In genomic region chr13:23742007-23742406, GRCm38 (mm10) we compare ENCODE assay signal across 19 mouse cellular contexts. TPM values are rescaled to one million over a fixed set of nuclear protein-coding genes. Genes with fewer than 3 reads are reported as not detected.
DNase-seq lines count a peak whose midpoint lies in the region; ATAC-seq and TF ChIP-seq lines count a peak whose summit lies in the region.
"Had no signal": no experiment of that assay in that cellular context is flagged by ENCODE, and none has a peak within 500 bp of the region (broad histone marks: within the 10 kb centered on the region; RNA-seq: fewer than 3 reads in every experiment).

No protein-coding gene starts in this region.

- TF ChIP-seq CTCF in lung, postnatal 0 days (IDR thresholded peaks at IDR 0.05): no peak
- no peak for TF ChIP-seq CTCF in layer of hippocampus, adult 2 months (conservative IDR thresholded peaks at IDR 0.05)

- no peaks in the 10 kb centered on the region for H3K36me3 ChIP-seq in heart, embryonic 11.5 days (ENCODE audit: control insufficient read depth, insufficient read depth, low read length)
- no peaks in the 10 kb centered on the region for H3K36me3 ChIP-seq in ES-E14 (ENCODE audit: control insufficient read depth, insufficient read depth, low read length, poor library complexity, severe bottlenecking)
- no peaks in the 10 kb centered on the region for H3K36me3 ChIP-seq in liver, embryonic 12.5 days
- H3K36me3 ChIP-seq in kidney, embryonic 16.5 days (ENCODE audit: insufficient read depth, low read length): no peaks in the 10 kb centered on the region
- no peaks in the 10 kb centered on the region for H3K36me3 ChIP-seq in lung, postnatal 0 days (ENCODE audit: insufficient read depth, low read length)
- H3K36me3 ChIP-seq: midbrain, embryonic 15.5 days; neural tube, embryonic 13.5 days had no signal

- no peaks in the 10 kb centered on the region for H3K9me3 ChIP-seq in heart, embryonic 11.5 days (replicated peaks; ENCODE audit: control insufficient read depth, low read length)
- H3K9me3 ChIP-seq in ES-E14 (ENCODE audit: control insufficient read depth, insufficient read depth, low read depth, low read length): no peaks in the 10 kb centered on the region
- H3K9me3 ChIP-seq in liver, embryonic 12.5 days (replicated peaks): no peaks in the 10 kb centered on the region
- no peaks in the 10 kb centered on the region for H3K9me3 ChIP-seq in kidney, embryonic 16.5 days (ENCODE audit: low read length)
- H3K9me3 ChIP-seq in lung, postnatal 0 days (ENCODE audit: low read length): no peaks in the 10 kb centered on the region
- H3K9me3 ChIP-seq: midbrain, embryonic 15.5 days; neural tube, embryonic 13.5 days had no signal

- H3K4me3 ChIP-seq in heart, embryonic 11.5 days (ENCODE audit: low read depth, low read length): no peak overlapping the region
- peak overlapping the region in 1 of 2 experiments; percentile 56; a peak in 2 of 4 replicates for H3K4me3 ChIP-seq in ES-E14 (ENCODE audit: insufficient read depth in 1 of 2, low read depth in 1 of 2, low read length in 2 of 2, poor library complexity in 1 of 2, severe bottlenecking in 1 of 2)
- peak overlapping the region; percentile 17 for H3K4me3 ChIP-seq in liver, embryonic 12.5 days
- no peak overlapping the region for H3K4me3 ChIP-seq in kidney, embryonic 16.5 days (ENCODE audit: low read length)
- H3K4me3 ChIP-seq in lung, postnatal 0 days (ENCODE audit: low read depth, low read length): no peak overlapping the region
- H3K4me3 ChIP-seq in layer of hippocampus, adult 2 months: no peak overlapping the region
- H3K4me3 ChIP-seq: midbrain, embryonic 15.5 days; neural tube, embryonic 13.5 days had no signal

- intact Hi-C loops in heart, postnatal 36 days (cut with DNase I): loop anchor here (5.0 to 10.0 kb wide), 4 partner anchors 210 to 1917 kb away; partner anchors contain the start of genes Hist1h2af, Hist1h2ag, Hist1h2bj and Hist1h4h

- ATAC-seq in heart, embryonic 11.5 days (replicated peaks; ENCODE audit: insufficient number of reproducible peaks, low FRiP score, low TSS enrichment): no peak
- no peak for ATAC-seq in liver, embryonic 12.5 days
- ATAC-seq in kidney, embryonic 16.5 days (ENCODE audit: low FRiP score, low TSS enrichment): no peak
- ATAC-seq in lung, postnatal 0 days: no peak
- ATAC-seq: hindbrain, embryonic 16.5 days; midbrain, embryonic 15.5 days had no signal

- no peak overlapping the region; the same call in 1 of the 2 replicates for H3K27ac ChIP-seq in heart, embryonic 11.5 days (ENCODE audit: low read depth, low read length)
- H3K27ac ChIP-seq in ES-E14 (ENCODE audit: insufficient read depth, low read depth, low read length, poor library complexity, severe bottlenecking): peak overlapping the region; percentile 96; the same call in 1 of the 2 replicates
- peak overlapping the region; percentile 88 for H3K27ac ChIP-seq in liver, embryonic 12.5 days
- no peak overlapping the region for H3K27ac ChIP-seq in kidney, embryonic 16.5 days (ENCODE audit: low read length)
- no peak overlapping the region for H3K27ac ChIP-seq in lung, postnatal 0 days (ENCODE audit: low read length)
- H3K27ac ChIP-seq in layer of hippocampus, adult 2 months: no peak overlapping the region
- H3K27ac ChIP-seq: kidney, postnatal 0 days; midbrain, embryonic 15.5 days; neural tube, embryonic 13.5 days had no signal

- 0 out of 2 replicates have a peak overlapping the region, but pooled peaks have one; percentile 18 for H3K9ac ChIP-seq in heart, embryonic 11.5 days (ENCODE audit: low read depth, low read length)
- H3K9ac ChIP-seq in ES-E14 (ENCODE audit: insufficient read depth, low read depth, low read length, poor library complexity, severe bottlenecking): no peak overlapping the region; the same call in 1 of the 2 replicates
- H3K9ac ChIP-seq in liver, embryonic 12.5 days: peak overlapping the region; percentile 69
- H3K9ac ChIP-seq in kidney, embryonic 16.5 days (replicated peaks; ENCODE audit: low read length): no peak overlapping the region
- H3K9ac ChIP-seq in lung, postnatal 0 days (replicated peaks; ENCODE audit: low read depth): no peak overlapping the region
- H3K9ac ChIP-seq: midbrain, embryonic 15.5 days; neural tube, embryonic 13.5 days had no signal

- H3K27me3 ChIP-seq in heart, embryonic 11.5 days (ENCODE audit: control insufficient read depth, insufficient read depth, low read length): no peaks in the 10 kb centered on the region
- H3K27me3 ChIP-seq in liver, embryonic 12.5 days (replicated peaks): no peaks in the 10 kb centered on the region
- H3K27me3 ChIP-seq in kidney, embryonic 16.5 days (ENCODE audit: insufficient read depth, low read length): no peaks in the 10 kb centered on the region
- no peaks in the 10 kb centered on the region for H3K27me3 ChIP-seq in lung, postnatal 0 days (replicated peaks; ENCODE audit: insufficient read depth, low read length)
- H3K27me3 ChIP-seq: midbrain, embryonic 15.5 days; neural tube, embryonic 13.5 days had no signal

- no peak for DNase-seq in heart, postnatal 36 days
- DNase-seq in 3T3-L1 (ENCODE audit: low read depth, low spot score): peak; percentile 42
- no peak for DNase-seq in ES-E14 (ENCODE audit: low read depth, low spot score)
- DNase-seq in lung, postnatal 0 days (ENCODE audit: low spot score): no peak
- no peak for DNase-seq in layer of hippocampus, adult 2 months (ENCODE audit: low spot score in 2 of 2)
- DNase-seq: cerebellum, adult 11-12 months; embryo, embryonic 11 days; heart, adult 18-20 months; left cerebral cortex, postnatal 4 days; lung, postnatal 10 days; right cerebral cortex, adult 18-20 months; thymus, adult 18-20 months had no signal

- in situ Hi-C loops in ES-E14 (cut with MboI; ENCODE audit: low sequenced_read_pairs in 2 of 2, unreplicated experiment in 2 of 2): loop anchor here in 1 of 2 experiments (5.0 to 10.0 kb wide), 3 partner anchors 50 to 1707 kb away; partner anchors contain the start of genes Hist1h1d, Hist1h2ah, Hist1h2bk and Hist1h4f

- TF ChIP-seq EP300 in lung, postnatal 0 days (IDR thresholded peaks at IDR 0.05): no peak

- H3K4me1 ChIP-seq in heart, embryonic 11.5 days (ENCODE audit: control insufficient read depth, insufficient read depth, low read length): peaks cover 4% of the 10 kb centered on the region; the same call in 1 of the 2 replicates
- H3K4me1 ChIP-seq in ES-E14 (ENCODE audit: control insufficient read depth in 2 of 2, insufficient read depth in 2 of 2, low read length in 2 of 2, poor library complexity in 1 of 2): peaks cover 0 to 3% of the 10 kb centered on the region in 2 experiments; a peak in 3 of 4 replicates
- H3K4me1 ChIP-seq in liver, embryonic 12.5 days: peaks cover 48% of the 10 kb centered on the region
- peaks cover 19% of the 10 kb centered on the region for H3K4me1 ChIP-seq in kidney, embryonic 16.5 days (ENCODE audit: insufficient read depth, low read length)
- H3K4me1 ChIP-seq in lung, postnatal 0 days (ENCODE audit: insufficient read depth, low read depth, low read length): no peaks in the 10 kb centered on the region

- H3K4me2 ChIP-seq in heart, embryonic 11.5 days: 0 out of 2 replicates have a peak overlapping the region, but pooled peaks have one; percentile 14
- peak overlapping the region; percentile 51 for H3K4me2 ChIP-seq in liver, embryonic 12.5 days
- H3K4me2 ChIP-seq in kidney, embryonic 16.5 days (replicated peaks; ENCODE audit: low read depth, low read length): no peak overlapping the region
- H3K4me2 ChIP-seq in lung, postnatal 0 days (replicated peaks; ENCODE audit: low read depth, low read length): no peak overlapping the region
- H3K4me2 ChIP-seq: midbrain, embryonic 15.5 days; neural tube, embryonic 13.5 days had no signal

RNA-seq across cellular contexts. Expression of gene Hist1h3c, which starts 3.4 kb away (rescaled TPM):
- 4.1 and 4.5 TPM in 2 replicates for polyA plus RNA-seq in heart, embryonic 11.5 days (2014; fragmentation: Nextera tagmentation; extraction: Ambion mirVana)
- 1 to 10 TPM; 6.5 to 9.3 TPM for total RNA-seq in heart, postnatal 36 days (2021)
- 970 and 1,161 TPM in 2 replicates for total RNA-seq in ES-E14 (2012; rRNA removed)
- 4.8 and 6.7 TPM in 2 replicates for polyA plus RNA-seq in liver, embryonic 12.5 days (2016; fragmentation: Nextera tagmentation; extraction: Ambion mirVana)
- 6.8 and 9.7 TPM in 2 replicates for polyA plus RNA-seq in kidney, embryonic 16.5 days (2015; fragmentation: Nextera tagmentation; extraction: Ambion mirVana)
- 0.27 TPM in 1 of 2 replicates, not detected in the other for polyA plus RNA-seq in lung, postnatal 0 days (2015; fragmentation: Nextera tagmentation; extraction: Ambion mirVana)
- total RNA-seq in layer of hippocampus, adult 2 months (2021): 1 to 10 TPM; 3.6 to 5.9 TPM

RNA-seq across cellular contexts. Expression of gene Hist1h1c, which starts 3.4 kb away (rescaled TPM):
- 24.6 TPM in 2 replicates for polyA plus RNA-seq in heart, embryonic 11.5 days (2014; fragmentation: Nextera tagmentation; extraction: Ambion mirVana)
- total RNA-seq in heart, postnatal 36 days (2021): 100 to 1,000 TPM; 186 to 225 TPM
- 379 and 496 TPM in 2 replicates for total RNA-seq in ES-E14 (2012; rRNA removed)
- 56.9 and 57.2 TPM in 2 replicates for polyA plus RNA-seq in liver, embryonic 12.5 days (2016; fragmentation: Nextera tagmentation; extraction: Ambion mirVana)
- polyA plus RNA-seq in kidney, embryonic 16.5 days (2015; fragmentation: Nextera tagmentation; extraction: Ambion mirVana): 25.6 and 28.3 TPM in 2 replicates
- polyA plus RNA-seq in lung, postnatal 0 days (2015; fragmentation: Nextera tagmentation; extraction: Ambion mirVana): 38.9 and 43.3 TPM in 2 replicates
- total RNA-seq in layer of hippocampus, adult 2 months (2021): 10 to 100 TPM; 59.1 to 68.1 TPM

RNA-seq across cellular contexts. Expression of gene Hist1h2bb, which starts 4.5 kb away (rescaled TPM):
- 1.2 and 2.7 TPM in 2 replicates for polyA plus RNA-seq in heart, embryonic 11.5 days (2014; fragmentation: Nextera tagmentation; extraction: Ambion mirVana)
- 10 to 100 TPM in 1 of 2 experiments, 1 to 10 TPM in 1; 9.8 to 12.0 TPM for total RNA-seq in heart, postnatal 36 days (2021)
- 1,224 and 1,736 TPM in 2 replicates for total RNA-seq in ES-E14 (2012; rRNA removed)
- polyA plus RNA-seq in liver, embryonic 12.5 days (2016; fragmentation: Nextera tagmentation; extraction: Ambion mirVana): 4.6 and 5.5 TPM in 2 replicates
- 2.1 and 2.5 TPM in 2 replicates for polyA plus RNA-seq in kidney, embryonic 16.5 days (2015; fragmentation: Nextera tagmentation; extraction: Ambion mirVana)
- 0.99 TPM in 1 of 2 replicates, not detected in the other for polyA plus RNA-seq in lung, postnatal 0 days (2015; fragmentation: Nextera tagmentation; extraction: Ambion mirVana)
- 10 to 100 TPM; 23.0 to 24.7 TPM for total RNA-seq in layer of hippocampus, adult 2 months (2021)
- polyA plus RNA-seq: neural tube, embryonic 13.5 days had no signal

RNA-seq across cellular contexts. Expression of gene Hist1h2ab, which starts 8.9 kb away (rescaled TPM):
- polyA plus RNA-seq in heart, embryonic 11.5 days (2014; fragmentation: Nextera tagmentation; extraction: Ambion mirVana): 16.7 and 18.1 TPM in 2 replicates
- 10 to 100 TPM; 11.9 to 16.8 TPM for total RNA-seq in heart, postnatal 36 days (2021)
- 2,399 and 2,956 TPM in 2 replicates for total RNA-seq in ES-E14 (2012; rRNA removed)
- 70.3 TPM in 2 replicates for polyA plus RNA-seq in liver, embryonic 12.5 days (2016; fragmentation: Nextera tagmentation; extraction: Ambion mirVana)
- polyA plus RNA-seq in kidney, embryonic 16.5 days (2015; fragmentation: Nextera tagmentation; extraction: Ambion mirVana): 33.6 and 37.8 TPM in 2 replicates
- polyA plus RNA-seq in lung, postnatal 0 days (2015; fragmentation: Nextera tagmentation; extraction: Ambion mirVana): 5.3 and 6.1 TPM in 2 replicates
- total RNA-seq in layer of hippocampus, adult 2 months (2021): 10 to 100 TPM; 24.4 to 27.3 TPM

RNA-seq across cellular contexts. Expression of gene Hist1h3b, which starts 10.1 kb away (rescaled TPM):
- polyA plus RNA-seq in heart, embryonic 11.5 days (2014; fragmentation: Nextera tagmentation; extraction: Ambion mirVana): 2.7 and 3.7 TPM in 2 replicates
- total RNA-seq in heart, postnatal 36 days (2021): 10 to 100 TPM; 20.4 to 22.0 TPM
- total RNA-seq in ES-E14 (2012; rRNA removed): 667 and 954 TPM in 2 replicates
- 15.2 and 16.6 TPM in 2 replicates for polyA plus RNA-seq in liver, embryonic 12.5 days (2016; fragmentation: Nextera tagmentation; extraction: Ambion mirVana)
- 8.8 and 13.2 TPM in 2 replicates for polyA plus RNA-seq in kidney, embryonic 16.5 days (2015; fragmentation: Nextera tagmentation; extraction: Ambion mirVana)
- polyA plus RNA-seq in lung, postnatal 0 days (2015; fragmentation: Nextera tagmentation; extraction: Ambion mirVana): 2.6 and 3.0 TPM in 2 replicates
- total RNA-seq in layer of hippocampus, adult 2 months (2021): 10 to 100 TPM; 13.6 to 15.0 TPM

Comparison
In these comparisons a context has a peak if more than half of its experiments do, and no peak if none do; other contexts are left out.
1. H3K27ac ChIP-seq: peak in ES-E14 (single experiment) and liver, embryonic 12.5 days (single experiment); none in heart, embryonic 11.5 days (single experiment), kidney, embryonic 16.5 days (single experiment), lung, postnatal 0 days (single experiment) and layer of hippocampus, adult 2 months (single experiment).
2. H3K4me2 ChIP-seq: peak in heart, embryonic 11.5 days (single experiment) and liver, embryonic 12.5 days (single experiment); none in kidney, embryonic 16.5 days (single experiment) and lung, postnatal 0 days (single experiment).
3. H3K9ac ChIP-seq: peak in heart, embryonic 11.5 days (single experiment) and liver, embryonic 12.5 days (single experiment); none in ES-E14 (single experiment), kidney, embryonic 16.5 days (single experiment) and lung, postnatal 0 days (single experiment).